Mouse (Mus musculus) lung, postnatal 0 days (tissue): ENCODE measurements at regions not wholly inside any gene's neighbourhood (a gene's known extent, or its start where the extent isn't known, plus 50 kb on each side); places are given as distances from the start of the nearest gene placed in this dataset.
"Not testable (repeated sequence)": the region's sequence is repeated elsewhere in the genome, so short reads cannot be mapped to it uniquely, and the experiment has no call there.

Experiments used
- CTCF ChIP-seq: IDR thresholded peaks from 2 replicates; pipeline ENCODE4 v1.5.1; 2016; ENCODE audit warnings: antibody characterized with exemption, mild to moderate bottlenecking
- EP300 ChIP-seq: IDR thresholded peaks from 2 replicates; pipeline ENCODE4 v1.6.1; 2016; ENCODE audit warnings: antibody characterized with exemption, mild to moderate bottlenecking, control low read depth

- TF ChIP-seq EP300, CTCF: not testable (repeated sequence)
Observed at GRCm38 (mm10) chr15:32778226-32778598, 533.6 kb downstream of the Sema5a start.
